7 mouse cellular contexts compared by ENCODE assay signal in genomic region chr10:121692944-121693579, GRCm38 (mm10). TPM values are rescaled to one million over a fixed set of nuclear protein-coding genes. Genes with fewer than 3 reads are reported as not detected.
DNase-seq lines count a peak whose midpoint lies in the region; ATAC-seq and TF ChIP-seq lines count a peak whose summit lies in the region.

No protein-coding gene starts in this region.

- TF ChIP-seq EP300 in liver, postnatal 0 days (IDR thresholded peaks at IDR 0.05; ENCODE audit: low read depth) = no peak

- H3K4me1 ChIP-seq in cortical plate, adult 2 months (ENCODE audit: control insufficient read depth, insufficient read depth, low read length) = no peaks in the 10 kb centered on the region
- no peaks in the 10 kb centered on the region for H3K4me1 ChIP-seq in intestine, embryonic 16.5 days (ENCODE audit: control insufficient read depth, insufficient read depth, low read length)
- no peaks in the 10 kb centered on the region for H3K4me1 ChIP-seq in liver, postnatal 0 days (ENCODE audit: insufficient read depth)

- no peak for TF ChIP-seq POLR2A in cortical plate, adult 2 months (IDR thresholded peaks at IDR 0.05; ENCODE audit: extremely low read depth, insufficient read depth, low read length)

- H3K27ac ChIP-seq in cortical plate, adult 2 months (ENCODE audit: insufficient read depth, low read length) = no peak overlapping the region
- H3K27ac ChIP-seq in intestine, embryonic 16.5 days (ENCODE audit: low read length) = 0 out of 2 replicates have a peak overlapping the region, but pooled peaks have one; percentile 11
- no peak overlapping the region for H3K27ac ChIP-seq in liver, postnatal 0 days (ENCODE audit: low read depth)

- H3K36me3 ChIP-seq in intestine, embryonic 16.5 days (ENCODE audit: control insufficient read depth, insufficient read depth, low read length) = no peaks in the 10 kb centered on the region
- no peaks in the 10 kb centered on the region for H3K36me3 ChIP-seq in liver, postnatal 0 days (replicated peaks; ENCODE audit: insufficient read depth, low read length)

- H3K27me3 ChIP-seq in intestine, embryonic 16.5 days (replicated peaks; ENCODE audit: control insufficient read depth, insufficient read depth, low read length) = no peaks in the 10 kb centered on the region
- H3K27me3 ChIP-seq in liver, postnatal 0 days (ENCODE audit: insufficient read depth, low read length) = no peaks in the 10 kb centered on the region

- peak overlapping the region; percentile 19 for H3K4me3 ChIP-seq in cortical plate, adult 2 months (ENCODE audit: insufficient read depth, low read length)
- H3K4me3 ChIP-seq in intestine, embryonic 16.5 days (ENCODE audit: low read length) = peak overlapping the region; percentile 20
- H3K4me3 ChIP-seq in liver, postnatal 0 days (ENCODE audit: low read depth, low read length) = peak overlapping the region; percentile 20

- TF ChIP-seq CTCF in cortical plate, adult 2 months (IDR thresholded peaks at IDR 0.05; ENCODE audit: extremely low read depth, insufficient read depth, low read length) = no peak
- no peak for TF ChIP-seq CTCF in liver, postnatal 0 days (IDR thresholded peaks at IDR 0.05; ENCODE audit: low read depth)

- DNase-seq in R1 (ENCODE audit: low read depth, low spot score) = peak; percentile 78
- DNase-seq in liver, postnatal 0 days = no peak
- no peak for DNase-seq in thymus, postnatal 10 days (ENCODE audit: low spot score in 2 of 2)
- no peak for DNase-seq in frontal cortex, postnatal 36 days (ENCODE audit: low spot score in 2 of 2)
- no peak for DNase-seq in left cerebral cortex, postnatal 36 days (ENCODE audit: low spot score in 2 of 2)

- WGBS in intestine, embryonic 16.5 days = 34% methylated on average over 18 of the region's 18 CpGs
- 25% methylated on average over 18 of the region's 18 CpGs for whole genome bisulfite sequencing in liver, postnatal 0 days (ENCODE audit: insufficient replicate concordance)

- ATAC-seq in intestine, embryonic 16.5 days = peak; percentile 81
- no peak for ATAC-seq in liver, postnatal 0 days

- H3K9ac ChIP-seq in intestine, embryonic 16.5 days (ENCODE audit: low read depth, low read length) = peak overlapping the region; percentile 17
- H3K9ac ChIP-seq in liver, postnatal 0 days (replicated peaks) = peak overlapping the region; percentile 44; the same call in 1 of the 2 replicates

- intact Hi-C loops in left cerebral cortex, postnatal 36 days (cut with DNase I) = no loop called here

- peak overlapping the region; percentile 13 for H3K4me2 ChIP-seq in intestine, embryonic 16.5 days (ENCODE audit: low read depth, low read length)
- H3K4me2 ChIP-seq in liver, postnatal 0 days (ENCODE audit: low read depth, low read length) = peak overlapping the region; percentile 59

- H3K9me3 ChIP-seq in intestine, embryonic 16.5 days (ENCODE audit: control insufficient read depth, low read length) = no peaks in the 10 kb centered on the region
- H3K9me3 ChIP-seq in liver, postnatal 0 days (ENCODE audit: low read length) = no peaks in the 10 kb centered on the region

RNA-seq across cellular contexts. Expression of gene BC048403, which starts 46.7 kb away (rescaled TPM):
- polyA plus RNA-seq in cortical plate, adult 2 months (2012; rRNA removed) = 7.6 and 8.6 TPM in 2 replicates
- 2.6 and 3.0 TPM in 2 replicates for polyA plus RNA-seq in intestine, embryonic 16.5 days (2015; fragmentation: Nextera tagmentation; extraction: Ambion mirVana)
- 1.6 and 1.9 TPM in 2 replicates for polyA plus RNA-seq in liver, postnatal 0 days (2015; fragmentation: Nextera tagmentation; extraction: Ambion mirVana)
- total RNA-seq in left cerebral cortex, postnatal 36 days (2021) = 10 to 100 TPM; 10.7 to 11.7 TPM

RNA-seq across cellular contexts. Expression of gene D930020B18Rik, which starts 51.7 kb away (rescaled TPM):
- 0.31 and 0.38 TPM in 2 replicates for polyA plus RNA-seq in cortical plate, adult 2 months (2012; rRNA removed)
- 0.28 and 0.36 TPM in 2 replicates for polyA plus RNA-seq in intestine, embryonic 16.5 days (2015; fragmentation: Nextera tagmentation; extraction: Ambion mirVana)
- not detected in 2 replicates for polyA plus RNA-seq in liver, postnatal 0 days (2015; fragmentation: Nextera tagmentation; extraction: Ambion mirVana)
- under 1 TPM; 0.27 to 0.47 TPM for total RNA-seq in left cerebral cortex, postnatal 36 days (2021)
